Mouse (Mus musculus): ENCODE data around the gene Dppa3. TPM values are rescaled to one million over a fixed set of nuclear protein-coding genes. Genes with fewer than 3 reads are reported as not detected.
"Not testable (repeated sequence)": the region's sequence is repeated elsewhere in the genome, so short reads cannot be mapped to it uniquely, and the experiment has no call there.

Dppa3 gene
- polyA plus RNA-seq, 2 experiments from 2014 or later, result not detected

DNA sequence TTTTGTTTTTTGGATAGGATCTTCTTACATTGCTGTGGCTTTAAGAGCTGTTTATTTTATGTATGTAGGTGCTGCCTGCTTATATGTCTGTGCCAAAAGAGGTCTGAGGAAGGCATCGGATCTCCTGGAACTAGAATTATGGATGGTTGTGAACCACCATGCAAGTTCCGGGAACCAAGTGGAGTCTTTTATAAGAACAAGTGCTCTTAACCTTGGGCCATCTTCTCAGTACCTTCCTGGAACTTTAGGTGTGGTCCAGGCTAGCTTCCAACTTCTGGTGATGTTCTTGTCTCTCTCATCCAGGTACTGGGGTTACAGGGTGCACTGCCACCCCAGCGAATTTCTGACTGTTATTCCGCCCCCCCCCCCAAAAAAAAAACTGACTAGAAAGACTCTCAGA, 13.8 kb upstream of the Dppa3 start:
- no peak for ATAC-seq

DNA sequence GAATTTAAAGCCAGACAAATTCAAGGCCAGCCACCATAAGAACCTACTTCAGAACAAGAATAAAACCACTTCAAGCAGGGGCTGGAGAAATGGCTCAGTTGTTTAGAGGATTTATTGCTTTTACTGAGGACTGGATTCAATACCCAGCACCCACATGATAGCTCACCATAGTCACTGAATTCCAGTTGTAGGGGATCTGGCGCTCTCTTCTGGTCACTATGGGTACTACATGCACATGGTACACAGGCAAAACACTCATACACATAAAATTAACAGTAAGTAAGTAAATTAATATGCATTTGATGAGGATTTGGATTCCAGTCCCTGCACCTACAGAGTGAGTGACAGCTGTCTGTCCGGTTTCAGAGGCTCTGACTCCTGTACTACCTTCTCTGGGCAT, 12.2 kb upstream of the Dppa3 start:
- ATAC-seq, result no peak

DNA sequence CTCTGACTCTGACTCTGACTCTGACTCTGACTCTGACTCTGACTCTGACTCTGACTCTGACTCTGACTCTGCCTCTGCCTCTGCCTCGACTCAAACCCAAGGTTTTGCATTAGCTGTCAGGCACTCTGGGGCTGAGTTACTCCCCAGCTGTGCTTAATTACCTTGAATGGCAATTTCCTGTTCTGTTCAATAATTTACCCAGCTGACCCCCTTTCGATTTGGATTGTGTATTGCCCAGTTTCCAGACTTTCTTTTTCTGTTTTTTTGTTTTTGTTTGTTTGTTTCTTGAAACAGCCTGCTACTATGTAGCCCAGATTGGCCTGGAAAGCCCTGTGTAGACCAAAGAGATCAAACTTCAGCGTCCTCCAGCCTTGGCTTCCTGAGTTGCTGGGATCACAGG, 10.2 kb upstream of the Dppa3 start:
- no peak for ATAC-seq

DNA sequence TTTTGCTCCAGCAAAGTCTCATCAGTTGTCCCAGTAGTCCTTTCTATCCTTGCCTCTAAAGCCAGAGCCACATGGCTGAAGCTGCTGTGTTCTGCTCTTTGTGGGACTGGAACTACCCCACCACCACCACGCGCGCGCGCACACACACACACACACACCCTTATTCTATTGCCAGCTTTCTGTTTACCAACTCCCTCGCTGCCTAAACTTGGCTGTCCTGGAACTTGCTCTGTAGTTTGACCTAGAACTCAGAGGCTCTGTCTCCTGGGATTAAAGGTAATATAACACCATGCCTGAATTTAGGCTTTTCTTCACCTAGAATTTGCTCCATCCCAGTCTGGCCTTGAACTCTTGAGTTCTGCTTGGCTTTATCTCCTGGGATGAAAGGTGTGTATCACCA, 5.1 kb upstream of the Dppa3 start:
- no peak for ATAC-seq

DNA sequence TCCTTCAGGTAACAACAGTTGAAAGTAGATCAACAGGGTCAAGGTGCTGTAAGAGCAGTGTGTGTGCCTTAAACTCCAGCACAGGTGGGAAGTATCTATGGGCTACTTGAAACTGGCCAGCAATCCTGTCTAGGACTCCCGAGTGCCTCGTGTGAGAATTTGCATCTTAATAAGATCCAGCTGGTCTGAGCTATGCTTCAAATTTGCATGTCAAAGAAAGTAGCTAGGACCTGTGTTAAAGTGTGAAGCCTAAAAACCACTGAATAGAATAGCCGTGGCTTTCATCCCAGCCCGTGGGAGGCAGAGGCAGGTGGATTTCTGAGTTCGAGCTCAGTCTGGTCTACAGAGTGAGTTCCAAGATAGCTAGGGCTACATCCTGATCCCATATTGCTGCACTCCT, 1.7 kb upstream of the Dppa3 start:
- ATAC-seq, result no peak

DNA sequence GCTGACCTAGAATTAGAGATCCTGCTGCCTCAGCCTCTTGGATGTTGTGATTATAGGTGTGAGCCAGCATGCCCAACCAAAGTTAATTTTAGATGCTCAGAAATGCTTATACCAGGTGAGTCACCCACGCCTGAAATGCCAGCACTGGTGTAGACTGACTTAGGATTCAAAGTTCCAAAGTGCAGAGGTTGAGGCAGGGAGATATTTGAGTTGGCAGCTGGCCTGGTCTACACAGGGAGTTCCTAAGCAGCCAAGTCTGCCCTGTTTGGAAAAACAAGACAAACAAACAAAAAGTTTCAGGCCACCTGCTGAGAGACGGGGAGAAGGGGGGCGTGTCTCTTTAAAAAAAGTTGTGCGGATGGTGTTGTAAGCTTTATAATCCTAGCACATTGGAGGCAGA, 1.1 kb upstream of the Dppa3 start:
- no peak for ATAC-seq

DNA sequence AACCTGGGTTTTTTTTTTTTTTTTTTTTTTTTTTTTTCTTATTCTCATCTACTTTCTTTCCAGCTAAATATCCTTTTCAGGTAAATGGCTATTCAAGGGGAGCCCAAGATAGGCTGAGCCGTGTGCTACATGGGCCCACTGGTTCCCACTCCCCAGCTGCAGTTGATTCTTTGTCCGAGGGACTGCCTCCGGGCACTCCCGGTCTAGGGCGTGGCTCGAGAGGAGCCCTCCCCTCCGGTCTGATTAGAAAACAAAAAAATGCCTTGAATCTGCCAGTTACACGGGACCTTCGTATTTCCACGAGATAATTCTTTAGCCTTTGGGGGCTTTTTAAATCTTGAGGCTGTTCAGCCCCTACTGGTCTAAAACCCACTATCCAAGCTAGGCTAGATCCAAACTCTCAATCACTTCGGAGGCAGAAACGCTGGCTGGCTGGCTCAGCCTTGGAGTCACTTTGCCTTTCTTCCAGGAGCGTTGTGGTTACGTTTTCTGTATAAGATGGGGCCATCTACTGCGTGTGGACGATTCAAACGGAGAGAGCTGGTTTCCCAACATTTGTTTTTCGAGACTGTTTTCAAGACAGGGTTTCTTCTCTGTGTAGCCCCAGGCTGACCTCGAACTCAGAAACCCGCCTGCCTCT, 1.4 kb downstream of the Dppa3 start:
- no peak for ATAC-seq

DNA sequence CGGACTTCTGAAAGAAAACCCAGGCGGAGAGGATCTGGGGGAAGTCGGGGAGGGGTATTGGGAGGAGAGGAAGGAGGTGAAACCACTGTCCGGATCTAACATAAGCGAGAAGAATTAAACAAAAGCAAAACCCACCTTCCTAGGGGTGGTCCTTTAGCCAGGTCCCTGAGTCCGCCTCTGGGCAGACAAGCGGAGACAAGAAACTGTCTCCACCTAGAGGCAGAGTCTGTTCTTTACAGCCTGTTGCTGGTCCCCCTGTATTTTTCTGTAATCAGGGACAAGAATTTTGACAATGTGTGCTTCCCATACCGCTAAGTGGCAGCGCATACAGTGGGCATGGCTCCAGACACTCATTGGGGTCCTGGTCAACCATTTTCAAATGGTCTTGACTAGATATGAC, 7.2 kb downstream of the Dppa3 start:
- no peak for ATAC-seq

DNA sequence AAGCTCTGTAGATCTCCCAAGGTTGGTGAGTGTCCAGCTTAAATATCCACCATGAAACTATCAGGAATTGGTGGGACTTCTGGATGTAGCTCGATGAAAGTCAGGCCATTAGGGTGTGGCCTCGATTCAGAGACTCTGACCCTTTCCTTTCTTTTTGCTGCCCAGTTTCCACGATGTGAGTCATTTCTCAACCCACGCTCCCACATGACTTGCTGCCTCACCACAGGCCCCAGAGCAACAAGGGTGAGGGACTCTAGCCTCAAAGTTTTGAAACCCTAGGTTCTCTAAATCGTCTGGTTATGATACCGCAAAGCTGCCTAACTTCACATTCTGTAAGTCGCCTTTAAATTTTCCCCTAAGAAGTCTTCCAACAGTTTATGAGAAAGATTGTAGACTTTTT, 9.1 kb downstream of the Dppa3 start:
- no peak for ATAC-seq

DNA sequence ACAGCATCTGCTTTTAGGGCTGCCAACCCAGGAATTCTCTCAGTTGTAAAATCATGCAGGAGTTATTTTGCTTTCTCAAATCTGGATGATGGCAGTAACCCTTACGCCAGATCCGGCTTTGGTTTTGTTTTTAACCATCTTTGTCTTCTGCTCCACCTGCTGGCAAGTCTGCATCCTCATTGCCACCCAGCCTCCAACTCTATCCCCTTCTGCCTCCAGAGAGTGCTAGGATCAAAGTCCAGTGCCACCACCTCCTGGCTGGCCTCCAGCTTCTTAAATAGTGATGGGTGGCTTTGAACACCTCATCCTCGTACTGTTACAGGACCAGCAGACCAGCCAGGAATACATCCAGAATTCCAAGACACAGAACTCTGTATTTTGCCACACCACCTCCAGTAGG, 10.5 kb downstream of the Dppa3 start:
- no peak for ATAC-seq

DNA sequence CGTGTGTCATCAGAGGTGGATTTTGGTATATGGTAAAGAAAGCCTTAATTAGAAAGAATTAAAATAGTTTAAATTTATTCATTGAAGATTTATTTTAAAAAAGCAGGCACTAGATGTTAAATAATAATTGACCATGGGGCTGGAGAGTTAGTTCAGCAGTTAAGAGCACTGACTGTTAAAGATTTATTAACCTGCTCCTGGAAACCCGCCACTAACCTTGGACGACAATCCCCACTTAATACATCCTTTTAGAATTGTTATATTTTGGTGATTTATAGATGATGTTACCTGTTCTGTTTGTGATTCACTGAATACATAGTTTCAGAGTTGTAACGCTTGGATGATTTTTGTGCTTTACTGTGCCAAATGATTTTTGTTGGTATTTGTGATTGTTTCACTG, 11.4 kb downstream of the Dppa3 start:
- ATAC-seq, result not testable (repeated sequence)

DNA sequence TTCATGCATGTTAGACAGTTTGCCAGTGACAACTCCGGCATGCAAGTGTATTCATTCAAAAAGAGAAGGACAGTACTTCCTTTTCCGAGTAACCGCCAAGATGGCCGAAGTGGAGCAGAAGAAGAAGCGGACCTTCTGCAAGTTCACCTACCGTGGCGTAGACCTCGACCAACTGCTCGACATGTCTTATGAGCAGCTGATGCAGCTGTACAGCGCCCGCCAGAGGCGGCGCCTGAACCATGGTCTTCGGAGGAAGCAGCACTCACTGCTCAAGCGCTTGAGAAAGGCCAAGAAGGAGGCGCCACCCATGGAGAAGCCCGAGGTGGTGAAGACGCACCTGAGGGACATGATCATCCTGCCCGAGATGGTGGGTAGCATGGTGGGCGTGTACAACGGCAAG, 18.0 kb downstream of the Dppa3 start:
- not testable (repeated sequence) for ATAC-seq

DNA sequence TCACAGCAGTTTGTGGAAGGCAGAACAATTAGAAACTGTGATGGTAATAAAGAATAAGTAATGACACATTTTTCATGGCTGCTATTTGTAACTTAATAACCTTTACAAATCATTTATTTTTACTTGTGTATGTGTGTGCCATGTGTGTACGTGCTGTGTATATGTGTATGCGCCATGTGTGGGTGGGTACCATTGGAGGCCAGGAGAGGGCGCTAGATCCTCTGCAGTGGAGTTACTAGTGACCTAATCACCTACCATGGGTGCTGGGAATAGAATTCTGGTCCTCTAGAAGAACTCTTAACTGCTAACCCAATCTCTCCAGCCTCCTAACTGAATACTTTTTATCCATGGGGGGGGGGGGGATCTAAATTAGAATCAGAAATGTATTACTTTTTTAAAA, 23.7 kb downstream of the Dppa3 start:
- no peak for ATAC-seq

DNA sequence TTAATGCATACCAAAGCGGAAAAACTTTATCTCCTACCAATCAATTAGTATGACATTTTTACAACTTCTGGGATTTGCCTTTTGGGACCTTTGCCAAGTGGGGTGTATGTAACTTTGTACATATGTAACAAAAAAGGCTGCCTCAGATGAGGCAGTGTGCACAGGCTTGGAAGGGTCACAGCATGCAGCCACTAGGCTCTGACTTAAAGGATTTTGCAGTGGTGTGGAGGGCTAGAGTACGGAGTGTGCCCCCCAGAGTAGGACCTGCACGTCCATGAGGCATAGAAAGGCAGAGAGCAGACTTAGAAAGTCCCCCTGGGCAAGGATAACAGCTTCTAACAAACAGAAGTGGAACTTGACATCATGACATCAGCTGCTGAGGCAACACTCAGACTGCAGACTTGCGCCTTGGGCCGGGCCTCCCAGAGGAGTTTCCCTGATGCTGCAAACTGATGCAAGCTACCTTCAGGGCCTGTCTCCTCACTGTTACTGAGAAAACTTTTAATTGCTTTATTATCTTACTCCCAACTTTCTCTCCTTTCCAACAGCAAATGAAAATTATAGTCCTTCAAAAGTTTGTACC, 24.3 kb downstream of the Dppa3 start:
- ATAC-seq, result no peak

DNA sequence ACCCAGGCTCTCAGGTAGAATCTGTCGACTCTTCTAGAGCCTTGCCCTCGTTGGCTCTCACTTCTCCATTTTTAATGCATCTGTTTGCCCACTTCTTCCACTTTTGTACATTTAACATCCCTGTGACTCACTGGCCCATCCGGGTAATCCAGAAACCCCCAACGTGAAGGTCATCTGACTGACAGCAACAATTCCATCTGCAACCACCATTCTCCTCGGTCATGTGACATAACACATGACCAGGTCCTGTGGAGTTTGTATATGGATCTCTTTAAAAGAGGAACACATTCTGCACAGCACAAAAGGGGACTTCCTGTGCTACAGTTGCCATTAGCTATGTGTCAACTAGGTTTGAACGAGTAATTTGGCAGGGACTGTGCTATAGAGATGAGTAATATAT, 28.1 kb downstream of the Dppa3 start:
- no peak for ATAC-seq

DNA sequence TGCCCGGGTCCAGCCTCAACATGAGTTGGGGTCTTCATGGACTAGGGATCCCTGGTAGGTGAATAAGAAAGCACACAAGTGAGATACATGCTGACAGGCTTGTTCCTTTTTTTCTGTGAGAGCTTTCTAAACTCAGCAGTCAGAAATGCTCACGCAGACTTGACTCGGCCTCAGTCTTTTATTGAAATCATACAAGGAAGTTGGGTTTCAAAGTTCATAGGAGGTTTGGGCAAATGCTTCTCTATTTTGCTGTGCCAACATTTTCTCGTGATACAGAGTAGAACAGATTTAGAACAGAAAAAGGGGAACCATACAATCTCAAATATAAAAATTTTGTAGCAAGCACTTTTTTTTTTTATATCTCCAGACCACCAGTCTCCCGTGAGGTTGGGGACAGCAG, 31.4 kb downstream of the Dppa3 start:
- ATAC-seq, result no peak

DNA sequence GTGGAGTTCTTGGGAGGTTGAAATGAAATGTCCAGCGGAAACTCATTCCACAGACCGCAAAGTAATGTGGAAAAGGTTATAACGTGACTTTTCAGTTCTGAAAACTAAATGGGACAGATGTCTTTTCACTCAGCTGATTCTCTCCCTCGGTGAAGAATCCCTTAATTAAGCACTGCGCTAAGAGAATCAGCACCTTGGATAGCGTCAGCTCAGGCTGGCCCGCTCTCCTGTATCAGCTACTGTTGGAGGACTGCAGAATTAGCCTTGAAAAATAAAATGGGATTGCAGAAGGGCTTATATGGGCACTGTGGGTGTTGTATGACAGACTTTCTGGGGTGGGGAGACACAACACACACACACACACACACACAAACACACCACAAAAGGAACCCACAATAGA, 33.4 kb downstream of the Dppa3 start:
- ATAC-seq, result no peak

DNA sequence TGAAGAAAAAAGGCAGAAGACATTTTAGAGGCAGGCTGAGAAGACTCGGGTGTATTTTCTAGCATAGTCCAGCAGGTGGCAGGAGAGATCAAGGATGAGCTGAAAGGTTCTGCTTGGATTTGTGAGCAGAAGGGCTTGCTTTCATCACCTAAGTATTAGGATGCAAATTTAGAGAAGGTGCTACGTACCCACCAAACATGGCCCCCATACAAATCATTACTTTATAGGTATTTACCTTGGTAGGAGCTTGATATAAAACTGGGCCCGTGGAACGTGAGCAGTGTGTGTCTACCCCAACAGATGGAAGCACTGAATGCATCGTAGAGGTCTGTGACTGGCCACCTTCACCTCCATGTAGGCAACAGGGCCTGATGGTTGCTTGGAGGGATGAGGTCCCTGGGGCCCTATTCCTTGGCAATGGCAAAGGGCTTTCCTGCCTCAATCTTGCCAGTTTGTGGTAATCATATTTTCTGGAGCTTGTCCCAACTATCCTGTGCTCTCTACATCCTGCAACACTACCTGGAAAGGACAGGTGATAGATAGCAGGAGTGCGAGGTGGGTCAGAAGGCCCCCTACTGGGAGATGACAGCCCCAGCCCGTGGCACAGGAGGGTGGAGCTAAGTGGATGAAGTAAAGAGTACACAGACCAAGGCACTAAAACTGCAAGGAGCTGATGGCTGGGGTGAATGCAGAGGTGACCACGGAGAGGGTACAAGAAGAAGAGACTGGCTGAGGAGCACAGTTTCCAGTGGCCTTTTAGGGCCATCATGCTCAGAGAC, 34.6 kb downstream of the Dppa3 start:
- peak; percentile 61 for ATAC-seq

DNA sequence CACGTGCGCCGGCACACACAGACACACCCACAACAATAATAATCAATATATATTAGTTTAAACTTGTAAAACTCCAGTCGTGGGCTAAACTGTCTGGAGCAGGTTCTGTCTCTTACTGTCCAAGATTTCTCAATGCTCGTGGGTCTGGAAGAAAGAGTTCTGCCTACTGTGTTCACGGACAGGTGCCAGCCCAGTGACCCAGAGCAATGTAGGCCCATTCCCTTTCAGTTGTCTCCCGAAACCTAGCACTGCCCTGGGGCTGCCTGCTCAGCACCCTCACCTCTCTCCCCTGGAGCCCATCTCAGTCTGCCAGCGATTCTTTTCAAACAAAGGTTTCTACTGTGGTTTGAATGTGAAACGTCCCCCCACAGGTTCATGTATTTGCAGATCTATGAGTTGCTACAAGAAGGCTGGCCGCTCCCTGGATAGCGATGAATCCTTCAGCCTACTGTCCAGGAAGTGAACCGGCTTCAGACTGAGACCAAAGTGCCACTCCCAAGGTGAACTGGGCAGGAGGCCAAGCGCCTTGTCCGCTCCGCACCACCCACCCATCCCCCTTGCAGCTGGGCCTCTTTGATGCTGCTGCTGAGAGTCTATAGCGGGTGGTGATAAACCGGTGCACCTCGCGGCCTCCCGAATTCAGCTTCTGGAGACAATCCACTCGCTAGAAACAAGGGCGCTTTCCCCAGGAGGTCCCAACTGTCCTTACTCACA, 36.5 kb downstream of the Dppa3 start:
- no peak for ATAC-seq

DNA sequence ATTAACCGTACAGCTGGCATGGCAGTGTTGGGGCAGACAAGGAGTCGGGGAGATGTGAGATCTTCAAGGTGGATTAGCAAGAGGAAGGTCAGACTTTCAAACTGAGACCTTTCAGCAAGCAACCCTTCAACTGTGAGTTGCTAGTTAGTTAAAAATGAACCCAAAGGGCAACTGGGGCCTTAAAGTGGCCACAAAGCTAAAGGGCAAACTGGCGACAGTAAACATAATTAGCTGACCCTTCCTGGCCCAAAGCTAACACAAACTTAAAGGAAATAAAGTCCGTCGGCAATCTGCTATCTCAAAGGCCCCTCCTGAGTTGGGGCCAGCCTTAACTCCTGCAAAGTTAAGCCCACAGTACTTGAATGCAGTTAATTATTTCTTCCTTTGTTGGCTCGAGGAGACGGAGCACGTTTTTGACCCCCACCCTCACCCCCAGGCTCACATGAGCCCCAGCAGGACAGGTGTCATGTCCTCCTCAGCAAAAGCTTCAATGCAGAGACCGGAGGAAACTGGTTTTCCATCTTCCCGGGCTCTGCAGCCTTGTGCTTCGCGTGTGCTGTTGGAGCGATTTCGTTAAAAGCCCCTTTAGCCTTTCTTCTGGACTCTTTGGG, 37.5 kb downstream of the Dppa3 start:
- no peak for ATAC-seq

DNA sequence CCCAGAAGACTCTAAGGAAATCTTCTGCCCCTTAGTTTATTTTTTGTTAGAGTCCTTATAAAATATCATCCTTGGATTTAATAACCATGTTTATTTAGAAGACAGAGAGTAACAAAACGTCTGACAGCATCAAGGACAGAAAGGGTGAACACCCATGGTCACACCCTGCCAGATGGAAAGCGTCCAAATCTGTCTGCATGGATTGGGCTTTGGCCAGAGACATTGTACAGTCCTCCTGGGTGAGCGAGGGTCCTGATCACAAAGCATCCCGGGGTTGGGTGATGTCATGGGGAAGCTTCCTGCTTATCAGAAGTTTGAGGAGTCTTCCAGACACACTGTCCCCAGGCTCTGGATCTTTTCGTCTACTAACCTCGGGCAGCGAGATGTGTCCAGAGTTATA, 39.7 kb downstream of the Dppa3 start:
- no peak for ATAC-seq

DNA sequence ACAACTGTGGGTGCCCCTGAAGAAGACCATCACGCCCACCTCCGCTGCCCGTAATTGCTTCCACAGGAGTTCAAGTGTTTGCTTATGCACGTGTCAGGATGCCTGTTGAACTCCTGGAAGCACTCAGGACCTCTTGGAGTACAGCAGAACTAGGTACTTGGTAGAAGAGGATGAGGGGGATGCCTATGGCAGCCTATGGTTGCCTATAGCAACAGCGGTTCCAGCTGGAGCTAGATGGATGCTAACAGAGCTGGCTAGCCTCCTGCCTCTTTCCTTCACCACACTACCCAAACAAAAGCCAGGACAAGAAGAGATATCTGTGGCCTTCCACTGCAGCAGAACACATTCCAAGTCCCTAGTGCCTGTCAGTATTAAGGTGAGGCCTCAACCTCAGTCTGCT, 41.5 kb downstream of the Dppa3 start:
- ATAC-seq, result no peak

DNA sequence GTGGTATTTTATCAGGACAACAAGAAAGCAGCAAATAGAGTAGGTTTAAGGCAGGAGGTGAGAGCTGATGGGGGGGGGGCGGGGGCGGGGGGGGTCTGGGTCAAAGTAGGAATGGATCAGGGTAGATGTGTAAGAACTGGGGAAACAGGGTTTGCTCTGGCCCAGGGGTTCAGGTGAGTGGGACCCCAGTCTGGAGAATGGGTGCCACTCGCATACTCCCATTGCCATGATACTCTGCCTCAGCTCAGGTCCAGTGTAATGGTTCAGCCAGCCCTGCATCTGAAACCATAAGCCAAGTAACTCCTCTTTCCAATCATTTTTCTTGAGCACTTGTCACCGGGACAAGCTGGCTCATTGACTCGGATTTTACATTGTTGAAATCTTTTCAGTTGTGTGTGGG, 42.6 kb downstream of the Dppa3 start:
- ATAC-seq, result no peak

Data from activated CD4-positive, CD25-positive, alpha-beta regulatory T cell, adult 4 months (primary cell).